Mouse (Mus musculus) ovary, postnatal 10 days (tissue): Measurements from ENCODE around the gene Celsr2.

Experiments
- DNase-seq: peaks from one replicate; pipeline ENCODE4 v3.0.0; 2022; ENCODE audit warnings: low spot score

The Celsr2 gene

GRCm38 (mm10) chr3:108411754-108412121 lies 3.6 kb downstream of the Celsr2 start:
- no peak for DNase-seq

- no peak for DNase-seq
These were observed 4.2 kb downstream of the Celsr2 start for GRCm38 (mm10) chr3:108411026-108411753.

- no peak for DNase-seq
These were observed 5.0 kb downstream of the Celsr2 start for GRCm38 (mm10) chr3:108410359-108410714.

GRCm38 (mm10) chr3:108409656-108410358 lies 5.5 kb downstream of the Celsr2 start:
- no peak for DNase-seq

GRCm38 (mm10) chr3:108408517-108409008 lies 6.8 kb downstream of the Celsr2 start:
- no peak for DNase-seq

GRCm38 (mm10) chr3:108406306-108406885 lies 9.0 kb downstream of the Celsr2 start:
- no peak for DNase-seq

- DNase-seq, result no peak
These were observed 9.6 kb downstream of the Celsr2 start for GRCm38 (mm10) chr3:108405536-108406305.

GRCm38 (mm10) chr3:108402528-108402920 lies 12.8 kb downstream of the Celsr2 start:
- no peak for DNase-seq

GRCm38 (mm10) chr3:108401692-108402527 lies 13.4 kb downstream of the Celsr2 start:
- DNase-seq, result peak; percentile 59

- DNase-seq, result no peak
These were observed 14.9 kb downstream of the Celsr2 start for GRCm38 (mm10) chr3:108400442-108400841.

- DNase-seq, result no peak
These were observed 17.1 kb downstream of the Celsr2 start for GRCm38 (mm10) chr3:108398281-108398680.

- no peak for DNase-seq
These were observed 22.6 kb downstream of the Celsr2 start for GRCm38 (mm10) chr3:108392793-108393192.

GRCm38 (mm10) chr3:108392299-108392698 lies 23.1 kb downstream of the Celsr2 start:
- DNase-seq, result no peak

- peak; percentile 97 for DNase-seq
These were observed 26.2 kb downstream of the Celsr2 start for GRCm38 (mm10) chr3:108389111-108389545.

- no peak for DNase-seq
These were observed 29.2 kb downstream of the Celsr2 start for GRCm38 (mm10) chr3:108386186-108386585.

GRCm38 (mm10) chr3:108384425-108384824 lies 30.9 kb downstream of the Celsr2 start:
- no peak for DNase-seq

GRCm38 (mm10) chr3:108383485-108384354 lies 31.6 kb downstream of the Celsr2 start, which contains the start of gene Psrc1:
TSS of gene Psrc1 (plus strand) at chr3:108383839.
- peak; percentile 72 for DNase-seq

- no peak for DNase-seq
These were observed 33.1 kb downstream of the Celsr2 start for GRCm38 (mm10) chr3:108381945-108382875.

GRCm38 (mm10) chr3:108380695-108381094 lies 34.7 kb downstream of the Celsr2 start:
- DNase-seq, result no peak
